Mouse (Mus musculus) erythroblast, embryonic 14.5 days (primary cell): Measurements from ENCODE around the gene Lrrc71. TPM values are rescaled to one million over a fixed set of nuclear protein-coding genes. Genes with fewer than 3 reads are reported as not detected.

Experiments used
- H3K27me3 ChIP-seq: 2 replicates; pipeline ENCODE4 v1.6.1; 2012; ENCODE audit warnings: inconsistent platforms; ENCODE audit not compliant: control insufficient read depth
- H3K36me3 ChIP-seq: 2 replicates; pipeline ENCODE4 v1.6.1; 2012; ENCODE audit warnings: mild to moderate bottlenecking, inconsistent platforms; ENCODE audit not compliant: control insufficient read depth
- H3K4me1 ChIP-seq: 2 replicates; pipeline ENCODE4 v1.6.1; 2012; ENCODE audit warnings: inconsistent platforms; ENCODE audit not compliant: control insufficient read depth
- H3K4me3 ChIP-seq: replicated peaks from 2 replicates; pipeline ENCODE3; 2012; ENCODE audit warnings: moderate library complexity, mild to moderate bottlenecking, inconsistent platforms
- H3K9me3 ChIP-seq: 2 replicates; pipeline ENCODE4 v1.6.1; 2012; ENCODE audit warnings: low read length, inconsistent platforms, mixed read lengths; ENCODE audit not compliant: control insufficient read depth
- GATA1 ChIP-seq: IDR thresholded peaks from 2 replicates; pipeline ENCODE4 v1.6.1; 2012; ENCODE audit warnings: low read length, inconsistent platforms, mixed read lengths
- TAL1 ChIP-seq: IDR thresholded peaks from 3 replicates; pipeline ENCODE4 v1.6.1; 2012; ENCODE audit warnings: low read length, inconsistent platforms, mixed read lengths
- polyA plus RNA-seq: library from polyadenylated mRNA; stranded (reverse); fragments of >175 nt; gene quantifications from 2 replicates; pipeline ENCODE4 v1.2.3, GENCODE M21; 2012

The Lrrc71 gene
- polyA plus RNA-seq, 1 experiment: not detected

GRCm38 (mm10) chr3:87735335-87735734 lies 13.1 kb downstream of the Lrrc71 start:
- Histone ChIP-seq H3K27me3 (no peaks in the 10 kb centered on the region), H3K36me3 (peaks cover 16% of the 10 kb centered on the region; the same call in 1 of the 2 replicates), H3K4me3 (no peak overlapping the region), H3K9me3 (no peaks in the 10 kb centered on the region), H3K4me1 (no peaks in the 10 kb centered on the region)
- TF ChIP-seq TAL1 (no peak), GATA1 (no peak)

GRCm38 (mm10) chr3:87733984-87734761 lies 14.3 kb downstream of the Lrrc71 start:
- no peak overlapping the region for H3K4me3 ChIP-seq
- H3K9me3 ChIP-seq: no peaks in the 10 kb centered on the region
- no peaks in the 10 kb centered on the region for H3K4me1 ChIP-seq
- TF ChIP-seq GATA1 (no peak), TAL1 (no peak)
- H3K27me3 ChIP-seq: no peaks in the 10 kb centered on the region
- peaks cover 19% of the 10 kb centered on the region; the same call in 1 of the 2 replicates for H3K36me3 ChIP-seq

- Histone ChIP-seq H3K27me3 (no peaks in the 10 kb centered on the region), H3K4me1 (no peaks in the 10 kb centered on the region), H3K9me3 (no peaks in the 10 kb centered on the region), H3K4me3 (no peak overlapping the region), H3K36me3 (peaks cover 29% of the 10 kb centered on the region; the same call in 1 of the 2 replicates)
- TF ChIP-seq TAL1: no peak
- no peak for TF ChIP-seq GATA1
These were observed 15.3 kb downstream of the Lrrc71 start for GRCm38 (mm10) chr3:87733098-87733497.

- peaks cover 26% of the 10 kb centered on the region; the same call in 1 of the 2 replicates for H3K36me3 ChIP-seq
- no peaks in the 10 kb centered on the region for H3K9me3 ChIP-seq
- no peak overlapping the region for H3K4me3 ChIP-seq
- TF ChIP-seq GATA1 (no peak), TAL1 (no peak)
- H3K4me1 ChIP-seq: no peaks in the 10 kb centered on the region
- no peaks in the 10 kb centered on the region for H3K27me3 ChIP-seq
These were observed 19.7 kb downstream of the Lrrc71 start for GRCm38 (mm10) chr3:87728696-87729095.

GRCm38 (mm10) chr3:87726191-87726590 lies 22.2 kb downstream of the Lrrc71 start:
- H3K36me3 ChIP-seq: peaks cover 22% of the 10 kb centered on the region
- no peak for TF ChIP-seq GATA1
- no peak for TF ChIP-seq TAL1
- H3K4me3 ChIP-seq: no peak overlapping the region
- H3K27me3 ChIP-seq: no peaks in the 10 kb centered on the region
- H3K9me3 ChIP-seq: no peaks in the 10 kb centered on the region
- no peaks in the 10 kb centered on the region for H3K4me1 ChIP-seq

GRCm38 (mm10) chr3:87725396-87726160 lies 22.8 kb downstream of the Lrrc71 start:
- Histone ChIP-seq H3K4me3 (no peak overlapping the region), H3K36me3 (peaks cover 22% of the 10 kb centered on the region), H3K4me1 (no peaks in the 10 kb centered on the region), H3K9me3 (no peaks in the 10 kb centered on the region), H3K27me3 (no peaks in the 10 kb centered on the region)
- TF ChIP-seq TAL1 (no peak), GATA1 (no peak)

- no peaks in the 10 kb centered on the region for H3K27me3 ChIP-seq
- peaks cover 22% of the 10 kb centered on the region for H3K36me3 ChIP-seq
- no peaks in the 10 kb centered on the region for H3K9me3 ChIP-seq
- no peaks in the 10 kb centered on the region for H3K4me1 ChIP-seq
- TF ChIP-seq GATA1 (no peak), TAL1 (no peak)
- no peak overlapping the region for H3K4me3 ChIP-seq
These were observed 23.9 kb downstream of the Lrrc71 start for GRCm38 (mm10) chr3:87724556-87724955.

GRCm38 (mm10) chr3:87718525-87718924 lies 29.9 kb downstream of the Lrrc71 start:
- H3K36me3 ChIP-seq: peaks cover 4% of the 10 kb centered on the region

More at GRCm38 (mm10) chr3:87718525-87718924, 29.9 kb downstream of the Lrrc71 start:
- Histone ChIP-seq H3K4me1 (no peaks in the 10 kb centered on the region), H3K4me3 (no peak overlapping the region), H3K27me3 (no peaks in the 10 kb centered on the region), H3K9me3 (no peaks in the 10 kb centered on the region)
- no peak for TF ChIP-seq GATA1
- TF ChIP-seq TAL1: no peak

Other genes starting within 250 kb of the Lrrc71 start
- 0.10 and 0.13 TPM in 2 replicates for gene Etv3, start 223.2 kb downstream of the Lrrc71 start, polyA plus RNA-seq
- gene Arhgef11, start 131.1 kb downstream of the Lrrc71 start, polyA plus RNA-seq: 0.03 and 0.07 TPM in 2 replicates
- not detected in 2 replicates for gene Ntrk1, start 46.5 kb upstream of the Lrrc71 start, polyA plus RNA-seq
- not detected in 2 replicates for gene Insrr, start 48.3 kb upstream of the Lrrc71 start, polyA plus RNA-seq
- gene Pear1, start 75.7 kb upstream of the Lrrc71 start, polyA plus RNA-seq: 0.06 and 0.10 TPM in 2 replicates
- gene Sh2d2a, start 98.1 kb upstream of the Lrrc71 start, polyA plus RNA-seq: 0.01 and 0.04 TPM in 2 replicates
- gene Prcc, start 137.0 kb upstream of the Lrrc71 start, polyA plus RNA-seq: 11.4 and 11.7 TPM in 2 replicates
- 86.9 and 109 TPM in 2 replicates for gene Hdgf, start 157.7 kb upstream of the Lrrc71 start, polyA plus RNA-seq
- 0.97 and 1.1 TPM in 2 replicates for gene Mrpl24, start 170.9 kb upstream of the Lrrc71 start, polyA plus RNA-seq
- 0.25 and 0.26 TPM in 2 replicates for gene Isg20l2, start 181.7 kb upstream of the Lrrc71 start, polyA plus RNA-seq
- gene Rrnad1, start 182.1 kb upstream of the Lrrc71 start, polyA plus RNA-seq: 1.3 TPM in 2 replicates
- gene Crabp2, start 200.0 kb upstream of the Lrrc71 start, polyA plus RNA-seq: not detected in 2 replicates
- gene Nes, start 222.5 kb upstream of the Lrrc71 start, polyA plus RNA-seq: 0.01 TPM in 1 of 2 replicates, not detected in the other